Mouse (Mus musculus): Measurements from ENCODE around the gene Aco2.
"Not testable (repeated sequence)": the region's sequence is repeated elsewhere in the genome, so short reads cannot be mapped to it uniquely, and the experiment has no call there.

The Aco2 gene

GRCm38 (mm10) chr15:81879531-81880401, 7.7 kb downstream of the Aco2 start:
- DNase-seq (ENCODE audit: low read depth) = no peak

DNA sequence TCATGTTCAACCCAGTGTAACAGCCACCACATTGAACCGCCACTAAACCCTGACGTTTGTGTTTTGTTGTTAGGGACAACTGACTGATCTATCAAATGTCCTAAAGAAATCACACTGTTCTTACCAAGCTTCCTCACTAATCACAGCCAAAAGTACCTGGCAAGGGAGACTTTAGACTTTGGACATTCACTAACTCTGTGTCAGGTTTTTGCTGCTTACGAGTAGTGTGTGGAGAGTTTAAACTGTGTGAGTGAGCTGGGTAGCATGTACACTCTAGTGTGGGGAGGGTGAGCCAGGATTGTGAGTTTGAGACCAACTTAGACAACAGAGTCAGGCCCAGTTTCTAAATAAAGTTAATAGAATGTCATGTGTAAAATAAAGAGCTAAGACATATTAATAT, 10.2 kb downstream of the Aco2 start:
- DNase-seq (ENCODE audit: low read depth) = no peak

GRCm38 (mm10) chr15:81885418-81885934, 13.4 kb downstream of the Aco2 start:
- no peak for DNase-seq (ENCODE audit: low read depth)

- DNase-seq (ENCODE audit: low read depth) = peak; percentile 59
These were observed 14.9 kb downstream of the Aco2 start for GRCm38 (mm10) chr15:81886795-81887550.

DNA sequence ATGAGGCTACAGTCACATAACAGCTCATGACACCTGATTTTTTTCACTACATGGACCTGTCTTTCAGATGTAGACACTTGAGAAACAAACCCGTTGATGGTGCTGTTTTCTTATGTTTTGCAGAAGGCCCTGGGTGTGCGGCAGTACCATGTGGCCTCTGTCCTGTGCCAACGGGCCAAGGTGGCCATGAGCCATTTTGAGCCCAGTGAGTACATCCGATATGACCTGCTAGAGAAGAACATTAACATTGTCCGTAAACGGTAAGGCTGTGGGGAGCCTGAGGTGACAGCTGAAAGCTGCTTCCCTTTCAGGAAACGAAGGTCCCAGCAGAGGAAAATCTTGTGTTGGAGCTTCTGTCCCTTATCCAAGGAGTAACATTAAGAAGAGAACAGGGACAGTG, 17.1 kb downstream of the Aco2 start:
- no peak for DNase-seq (ENCODE audit: low read depth)

DNA sequence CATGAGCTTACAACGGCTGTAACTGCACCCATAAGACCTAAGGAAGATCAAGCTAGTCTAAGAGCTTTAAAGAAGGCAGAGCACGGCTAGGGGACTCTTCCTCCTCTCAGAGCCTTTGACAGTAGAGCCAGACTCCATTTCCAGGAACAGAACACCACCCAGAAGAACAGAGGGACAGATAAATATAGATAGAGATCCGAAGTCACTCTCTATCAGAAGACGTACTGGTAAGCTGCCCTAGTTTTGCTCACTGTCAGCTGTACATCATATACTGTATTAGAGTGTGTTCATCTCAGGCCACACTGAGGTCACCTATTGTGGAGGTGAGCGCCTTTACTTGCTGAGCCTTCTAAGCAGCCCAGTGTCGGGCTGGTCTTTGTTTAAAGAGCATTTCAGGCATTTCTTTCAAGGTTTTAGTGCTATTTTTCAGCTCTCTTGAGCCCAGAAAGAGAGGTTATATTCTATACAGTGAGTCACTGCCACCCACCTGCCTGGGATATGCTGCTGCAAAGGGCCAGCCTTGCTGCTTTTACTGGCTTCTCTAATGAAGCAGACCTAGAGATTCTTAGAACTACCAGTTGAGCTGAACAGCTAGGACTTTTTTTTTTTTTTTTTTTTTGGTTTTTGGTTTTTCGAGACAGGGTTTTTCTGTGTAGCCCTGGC, 19.2 kb downstream of the Aco2 start:
- no peak for DNase-seq (ENCODE audit: low read depth)

GRCm38 (mm10) chr15:81891822-81892580, 19.9 kb downstream of the Aco2 start:
- peak; percentile 58 for DNase-seq (ENCODE audit: low read depth)

DNA sequence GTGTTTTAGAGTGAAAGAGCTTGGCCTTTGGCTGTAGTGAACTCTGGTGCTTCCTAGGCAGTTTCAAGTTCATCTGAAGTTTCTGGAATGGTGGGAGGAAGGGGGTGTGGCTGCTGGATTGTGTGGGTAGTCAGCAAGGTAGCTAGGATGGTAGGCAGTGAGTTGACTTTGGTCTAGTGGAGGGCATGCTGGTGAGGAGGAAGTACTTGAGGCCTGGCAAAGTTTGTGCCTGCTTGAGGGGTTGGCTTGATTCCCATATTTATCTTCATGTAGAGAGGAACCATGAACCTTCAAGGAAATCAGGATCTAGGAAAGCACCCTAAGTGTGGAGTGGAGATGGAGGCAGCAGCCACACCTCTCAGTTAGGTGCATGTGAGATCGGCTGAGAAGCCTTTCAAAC, 21.9 kb downstream of the Aco2 start:
- DNase-seq (ENCODE audit: low read depth) = no peak

DNA sequence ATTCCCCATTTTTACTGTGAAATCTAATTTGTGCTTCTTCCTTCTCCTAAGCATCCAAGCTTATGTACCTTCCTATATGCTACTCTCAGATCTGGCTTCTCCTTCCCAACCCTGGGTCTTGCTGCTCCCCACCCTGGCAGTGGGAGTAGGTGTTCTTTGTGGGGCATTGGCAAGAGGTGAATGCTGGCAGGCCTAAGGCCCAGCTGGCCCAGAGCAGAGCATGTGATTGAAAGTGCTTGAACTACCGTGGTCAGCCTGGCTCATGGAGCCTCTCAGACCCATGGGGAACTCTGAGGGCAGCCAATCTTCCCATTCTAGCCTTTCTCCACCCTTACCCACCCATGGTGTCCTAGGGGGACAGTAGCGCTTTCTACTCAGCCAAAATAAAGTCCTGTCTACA, 24.3 kb downstream of the Aco2 start:
- no peak for DNase-seq (ENCODE audit: low read depth)

- DNase-seq (ENCODE audit: low read depth) = no peak
These were observed 25.6 kb downstream of the Aco2 start for GRCm38 (mm10) chr15:81897607-81898285.

DNA sequence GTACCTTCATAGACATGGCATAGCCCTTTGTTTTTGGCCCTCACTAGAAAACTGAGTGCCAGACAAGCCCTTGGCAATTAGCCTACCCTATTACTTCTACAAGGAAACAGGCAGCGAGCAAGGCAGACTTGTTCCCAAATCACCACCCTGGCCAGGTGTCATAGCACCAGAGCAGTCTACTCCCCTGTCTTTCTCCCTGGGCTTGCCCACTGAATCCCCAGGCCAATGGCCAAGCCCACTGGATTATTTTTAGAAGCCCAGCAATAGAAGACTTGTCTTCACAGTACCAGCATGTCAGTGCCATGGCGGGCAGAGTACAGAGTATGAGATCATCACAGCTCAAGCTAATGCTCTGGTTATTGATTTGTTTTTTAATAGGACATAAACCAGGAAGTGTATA, 26.6 kb downstream of the Aco2 start:
- DNase-seq (ENCODE audit: low read depth) = no peak

DNA sequence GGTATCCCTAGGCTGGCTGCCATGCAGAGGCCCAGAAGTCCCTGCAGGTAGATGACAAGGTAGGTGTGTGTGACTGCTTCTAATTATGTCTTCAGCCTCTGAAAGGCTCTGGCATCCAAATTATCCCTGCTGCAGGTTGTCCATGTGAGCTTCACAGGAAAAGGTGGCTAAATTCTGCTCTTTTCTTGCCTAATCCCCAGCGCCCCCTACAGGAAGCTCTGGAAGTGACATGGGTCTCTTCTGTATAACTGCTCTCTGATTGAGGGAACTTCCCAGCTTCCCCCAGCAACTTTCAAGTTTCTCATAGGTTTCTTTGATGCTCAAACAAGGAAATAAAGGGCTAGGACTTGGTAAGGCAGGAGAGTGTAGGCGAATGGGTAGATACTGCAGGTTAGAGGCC, 32.8 kb downstream of the Aco2 start:
- DNase-seq (ENCODE audit: low read depth) = peak; percentile 72

- DNase-seq (ENCODE audit: low read depth) = no peak
These were observed 35.8 kb downstream of the Aco2 start for GRCm38 (mm10) chr15:81907953-81908352.

DNA sequence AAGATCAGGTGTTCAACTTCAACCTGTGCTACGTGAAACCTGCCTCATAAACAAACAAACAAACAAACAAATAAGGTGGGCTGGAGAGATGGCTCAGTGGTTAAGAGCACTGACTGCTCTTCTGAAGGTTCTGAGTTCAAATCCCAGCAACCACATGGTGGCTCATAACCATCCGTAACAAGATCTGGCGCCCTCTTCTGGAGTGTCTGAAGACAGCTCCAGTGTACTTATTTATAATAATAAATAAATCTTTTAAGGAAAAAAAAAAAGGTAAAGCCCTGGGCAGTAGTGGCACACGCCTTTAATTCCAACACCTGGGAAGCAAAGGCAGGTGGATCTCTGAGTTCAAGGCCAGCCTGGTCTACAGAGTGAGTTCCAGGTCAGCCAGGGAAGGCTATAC, 36.7 kb downstream of the Aco2 start:
- DNase-seq (ENCODE audit: low read depth) = not testable (repeated sequence)

DNA sequence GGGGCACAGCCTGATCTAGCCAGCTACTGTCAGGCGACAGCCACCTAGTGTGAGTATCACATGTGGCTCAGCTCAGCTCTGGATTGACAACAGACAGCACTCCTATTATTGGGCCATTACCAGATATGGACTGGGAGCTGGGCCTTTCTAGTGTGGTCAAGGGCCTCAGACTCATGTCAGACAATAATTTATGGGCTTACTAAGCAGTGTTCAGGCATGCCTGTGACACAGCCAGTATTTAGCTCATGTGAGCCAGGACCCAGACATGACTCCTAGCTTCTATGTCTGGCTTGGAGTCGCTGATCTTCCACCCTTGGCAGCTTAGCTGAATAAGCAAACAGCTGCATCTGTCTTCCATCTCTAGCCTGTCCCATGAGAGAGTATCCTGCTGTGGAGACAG, 40.4 kb downstream of the Aco2 start:
- no peak for DNase-seq (ENCODE audit: low read depth)

GRCm38 (mm10) chr15:81914668-81915067, 42.6 kb downstream of the Aco2 start:
- peak; percentile 79 for DNase-seq (ENCODE audit: low read depth)

- no peak for DNase-seq (ENCODE audit: low read depth)
These were observed 43.6 kb downstream of the Aco2 start for GRCm38 (mm10) chr15:81915663-81916062.

GRCm38 (mm10) chr15:81917201-81917600, 45.1 kb downstream of the Aco2 start:
- DNase-seq (ENCODE audit: low read depth) = no peak

- DNase-seq (ENCODE audit: low read depth) = peak; percentile 71
These were observed 45.7 kb downstream of the Aco2 start for GRCm38 (mm10) chr15:81917621-81918463.

DNA sequence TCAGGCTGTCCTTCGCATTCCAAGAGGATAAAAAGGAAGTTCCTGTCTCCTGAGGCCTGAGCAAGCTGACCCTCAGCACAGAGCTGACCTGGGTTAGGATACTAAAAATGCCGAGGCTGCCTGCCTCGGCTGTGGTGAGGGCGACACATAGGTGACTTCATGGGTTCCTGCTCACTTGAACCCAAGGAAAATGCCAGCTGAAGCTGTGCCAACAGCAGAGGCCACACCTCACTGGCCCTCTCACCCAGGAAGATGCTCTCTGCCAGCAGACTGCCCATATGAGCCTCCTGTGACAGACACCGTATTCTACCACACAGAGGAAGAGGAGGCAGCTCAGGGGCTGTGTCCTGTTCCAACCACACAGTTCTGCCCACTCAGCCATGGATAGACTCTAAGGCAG, 47.0 kb downstream of the Aco2 start:
- no peak for DNase-seq (ENCODE audit: low read depth)

Measured in 416B (cell line).